Mouse (Mus musculus): ENCODE measurements around the gene Higd1b. TPM values are rescaled to one million over a fixed set of nuclear protein-coding genes. Genes with fewer than 3 reads are reported as not detected.

Gene Higd1b
- not detected in 2 replicates for polyA plus RNA-seq (2012; ENCODE audit: low replicate concordance)

DNA sequence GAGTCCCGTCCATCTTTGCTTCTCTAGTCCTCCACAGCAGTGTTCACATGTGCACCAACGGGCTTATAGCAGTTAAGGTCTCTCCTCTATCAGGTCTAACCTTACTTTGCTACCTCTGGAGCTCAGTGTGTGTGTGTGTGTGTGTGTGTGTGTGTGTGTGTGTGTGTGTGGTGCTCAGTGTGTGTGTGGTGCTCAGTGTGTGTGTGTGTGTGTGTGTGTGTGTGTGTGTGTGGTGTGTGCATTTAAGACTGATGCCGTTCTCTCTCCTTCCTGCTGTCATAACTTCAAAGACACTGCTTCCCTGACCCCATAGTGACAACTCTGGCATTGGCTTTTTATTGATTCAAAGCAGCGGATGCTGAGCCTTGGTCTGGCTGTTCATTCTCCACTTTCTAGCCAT lies at the start of gene Higd1b:
Gene Higd1b, plus strand, starts transcription at position 301 of the 400 bp plus-strand sequence.

DNA sequence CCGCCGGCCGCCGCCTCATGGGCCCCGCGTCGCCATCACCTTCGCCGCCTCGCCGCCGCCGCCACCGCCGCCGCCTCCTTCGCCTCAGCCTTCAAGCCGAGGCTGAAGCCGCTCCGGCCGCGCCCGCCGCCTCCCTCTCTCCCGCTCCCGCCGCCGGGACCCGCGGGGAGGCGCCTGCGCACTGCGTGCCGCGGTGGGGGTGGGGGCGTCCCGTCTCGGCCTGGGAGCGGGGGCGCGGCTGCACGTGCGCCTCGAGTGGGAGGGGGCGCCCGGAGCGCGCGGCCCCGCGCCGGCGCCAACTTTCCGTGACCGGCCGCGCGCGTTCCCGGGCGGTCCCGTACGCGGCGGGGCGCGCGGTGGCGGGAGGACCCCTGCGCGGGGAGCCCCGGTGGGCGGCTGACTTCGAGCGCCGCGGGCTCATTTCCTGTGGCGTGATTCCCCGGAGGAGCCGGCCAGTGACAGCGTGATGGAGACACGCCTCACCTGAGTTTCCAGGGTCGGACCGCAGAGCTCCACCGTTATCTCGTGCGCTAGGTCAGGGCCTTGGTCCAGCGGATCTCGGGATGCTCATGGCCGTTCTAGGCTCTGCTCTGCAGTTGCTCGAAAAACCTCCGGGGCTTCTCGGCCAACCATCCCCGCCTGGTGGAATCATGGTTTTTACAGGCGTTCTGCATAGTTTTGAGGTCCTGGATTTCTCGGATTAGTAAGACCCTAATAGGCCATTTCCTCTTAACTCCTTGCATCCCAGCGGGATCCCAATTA lies 16.4 kb upstream of the Higd1b start, which contains the start of gene Gjc1:
Gene Gjc1, minus strand, starts transcription at position 680 of the 762 bp plus-strand sequence.

GRCm38 (mm10) chr11:102880585-102881313 lies 45.1 kb downstream of the Higd1b start, which contains the start of the genes Eftud2 and Ccdc103:
TSS of gene Eftud2 (minus strand) at chr11:102880985.
TSS of gene Ccdc103 (plus strand) at chr11:102881204.

DNA sequence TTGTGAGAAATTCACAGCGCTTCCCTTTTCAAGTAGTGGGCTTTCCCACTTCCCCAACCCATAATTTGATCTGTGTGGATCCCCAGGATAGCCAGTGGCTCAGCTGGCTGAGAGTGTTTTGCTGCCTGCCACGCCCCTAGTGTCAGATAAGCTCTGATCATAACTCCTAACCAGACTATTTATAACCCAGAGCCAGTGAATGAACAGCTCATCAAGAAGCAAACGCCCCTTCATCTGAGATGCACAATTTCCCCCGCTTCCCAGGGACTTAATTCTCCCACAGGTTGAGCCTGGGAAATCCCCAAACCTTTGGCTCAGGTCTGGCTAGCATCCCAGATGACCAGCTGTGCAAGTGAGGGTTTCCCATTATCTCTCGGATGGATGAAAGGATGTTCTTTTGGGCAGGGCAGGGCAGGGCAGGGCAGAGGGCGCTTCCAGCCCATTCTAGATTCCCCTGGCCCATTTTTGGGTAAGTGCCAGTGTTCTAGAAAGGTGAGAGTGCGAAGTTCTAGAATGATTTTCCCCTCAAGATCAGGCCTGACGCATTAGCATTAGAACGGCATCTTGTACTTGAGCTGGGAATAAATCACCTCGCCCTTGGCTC lies 49.1 kb downstream of the Higd1b start, which contains the start of gene Fam187a:
Gene Fam187a, plus strand, starts transcription at position 554 of the 604 bp plus-strand sequence.

Other genes starting within 250 kb of the Higd1b start
- gene Fzd2, start 231.5 kb upstream of the Higd1b start, polyA plus RNA-seq (2012; ENCODE audit: low replicate concordance): 0.11 TPM in 1 of 2 replicates, not detected in the other
- gene Meioc, start 172.1 kb upstream of the Higd1b start, polyA plus RNA-seq (2012; ENCODE audit: low replicate concordance): not detected in 2 replicates
- gene Ccdc43, start 138.1 kb upstream of the Higd1b start, polyA plus RNA-seq (2012; ENCODE audit: low replicate concordance): 4.8 and 5.2 TPM in 2 replicates
- gene Adam11, start 74.4 kb upstream of the Higd1b start, polyA plus RNA-seq (2012; ENCODE audit: low replicate concordance): 4.5 and 14.2 TPM in 2 replicates
- not detected in 2 replicates for gene Gjc1, start 16.1 kb upstream of the Higd1b start, polyA plus RNA-seq (2012; ENCODE audit: low replicate concordance)
- 92.1 and 150 TPM in 2 replicates for gene Eftud2, start 45.1 kb downstream of the Higd1b start, polyA plus RNA-seq (2012; ENCODE audit: low replicate concordance)
- not detected in 2 replicates for gene Ccdc103, start 45.4 kb downstream of the Higd1b start, polyA plus RNA-seq (2012; ENCODE audit: low replicate concordance)
- gene Fam187a, start 49.3 kb downstream of the Higd1b start, polyA plus RNA-seq (2012; ENCODE audit: low replicate concordance): not detected in 2 replicates
- 1.1 TPM in 1 of 2 replicates, not detected in the other for gene Gfap, start 65.1 kb downstream of the Higd1b start, polyA plus RNA-seq (2012; ENCODE audit: low replicate concordance)
- gene Kif18b, start 89.3 kb downstream of the Higd1b start, polyA plus RNA-seq (2012; ENCODE audit: low replicate concordance): 3.6 and 12.5 TPM in 2 replicates
- not detected in 2 replicates for gene C1ql1, start 110.8 kb downstream of the Higd1b start, polyA plus RNA-seq (2012; ENCODE audit: low replicate concordance)
- 9.5 and 16.8 TPM in 2 replicates for gene Nmt1, start 192.3 kb downstream of the Higd1b start, polyA plus RNA-seq (2012; ENCODE audit: low replicate concordance)
- 30.8 and 47.5 TPM in 2 replicates for gene Dcakd, start 192.5 kb downstream of the Higd1b start, polyA plus RNA-seq (2012; ENCODE audit: low replicate concordance)